Mouse (Mus musculus): ENCODE results near the gene Ano8. TPM values are rescaled to one million over a fixed set of nuclear protein-coding genes. Genes with fewer than 3 reads are reported as not detected.

Ano8 gene
- polyA plus RNA-seq, 1 experiment from 2014 or later = 4.5 TPM

DNA sequence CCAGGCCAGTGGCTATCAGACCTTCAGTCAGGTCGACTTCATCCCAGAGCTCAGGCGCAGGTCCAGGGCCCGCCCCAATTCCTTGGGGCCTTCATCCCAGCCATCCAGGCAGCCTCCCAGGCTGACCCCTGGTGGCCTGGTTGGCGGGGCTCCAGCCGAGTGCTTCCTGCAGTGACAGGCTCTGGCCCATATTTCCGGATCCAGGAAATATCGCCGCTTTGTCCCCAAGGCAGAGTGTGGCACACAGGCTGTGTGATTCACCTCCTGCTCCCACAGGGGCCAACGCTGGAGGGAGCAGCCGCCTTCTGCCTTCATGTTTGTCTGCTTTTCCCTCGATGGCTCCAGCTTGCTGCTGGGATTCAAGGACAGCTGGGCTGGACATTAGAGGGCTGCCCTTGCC is 10.7 kb upstream of the Ano8 start:
- H3K27ac ChIP-seq = no peak overlapping the region
- 0 out of 2 replicates have a peak overlapping the region, but pooled peaks have one; percentile 7 for H3K9ac ChIP-seq
- no peak overlapping the region for H3K4me2 ChIP-seq
- 59% methylated on average over 11 of the region's 11 CpGs for WGBS
- no peaks in the 10 kb centered on the region for H3K9me3 ChIP-seq (replicated peaks)
- H3K27me3 ChIP-seq = no peaks in the 10 kb centered on the region
- peaks cover 6% of the 10 kb centered on the region; the same call in 1 of the 2 replicates for H3K4me1 ChIP-seq
- peaks cover 31% of the 10 kb centered on the region for H3K36me3 ChIP-seq (ENCODE audit: poor library complexity, severe bottlenecking)
- ATAC-seq = no peak
- no peak overlapping the region for H3K4me3 ChIP-seq

DNA sequence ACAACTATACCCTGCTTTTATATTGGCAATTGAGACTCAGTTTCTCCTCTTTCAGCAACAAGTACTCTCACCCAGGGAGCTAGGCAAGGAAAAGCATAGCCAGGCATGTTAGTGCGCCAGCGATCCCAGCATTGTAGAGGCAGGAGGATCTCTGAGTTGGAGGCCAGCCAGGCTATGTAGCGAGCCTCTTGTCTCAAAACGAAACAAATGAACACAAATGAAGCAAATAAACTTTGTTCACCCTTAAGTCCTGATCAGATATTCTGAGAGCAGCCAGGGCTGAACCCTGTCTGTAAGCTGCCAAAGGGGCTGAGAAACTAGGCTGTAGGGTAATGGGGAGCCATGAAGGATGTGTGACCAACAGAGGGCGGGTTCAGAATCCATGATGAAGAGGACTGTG is 10.0 kb upstream of the Ano8 start:
- H3K36me3 ChIP-seq (ENCODE audit: poor library complexity, severe bottlenecking) = peaks cover 37% of the 10 kb centered on the region
- H3K4me3 ChIP-seq = no peak overlapping the region
- 0 out of 2 replicates have a peak overlapping the region, but pooled peaks have one; percentile 15 for H3K27ac ChIP-seq
- 91% methylated on average over 5 of the region's 5 CpGs for WGBS
- H3K4me1 ChIP-seq = peaks cover 6% of the 10 kb centered on the region; the same call in 1 of the 2 replicates
- H3K9me3 ChIP-seq (replicated peaks) = no peaks in the 10 kb centered on the region
- H3K4me2 ChIP-seq = no peak overlapping the region
- no peak overlapping the region for H3K9ac ChIP-seq
- ATAC-seq = no peak
- H3K27me3 ChIP-seq = no peaks in the 10 kb centered on the region

DNA sequence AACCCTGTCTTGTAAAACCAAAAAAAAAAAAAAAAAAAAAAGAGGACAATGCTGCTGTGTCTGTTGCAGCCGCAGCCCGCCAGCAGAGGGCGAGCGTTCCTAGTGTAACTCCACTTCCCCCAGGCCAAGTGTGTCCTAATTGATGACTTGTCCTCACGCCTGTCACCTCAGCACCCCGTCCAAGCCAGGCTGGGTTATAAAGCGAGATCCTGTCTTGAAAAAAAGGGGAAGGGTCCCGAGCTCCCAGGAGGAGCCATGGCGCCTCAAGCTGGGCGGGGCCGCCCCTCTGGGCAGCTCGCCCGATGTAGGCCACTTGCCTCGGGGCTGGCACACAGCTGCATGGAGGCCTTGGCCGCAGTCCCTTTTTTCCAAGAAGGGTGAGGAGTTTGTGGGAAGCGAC is 9.3 kb upstream of the Ano8 start:
- Histone ChIP-seq H3K9me3 (replicated peaks) (no peaks in the 10 kb centered on the region), H3K27ac (no peak overlapping the region), H3K4me3 (no peak overlapping the region), H3K9ac (no peak overlapping the region), H3K4me2 (peak overlapping the region; percentile 14; the same call in 1 of the 2 replicates), H3K27me3 (no peaks in the 10 kb centered on the region), H3K36me3 (ENCODE audit: poor library complexity, severe bottlenecking) (peaks cover 42% of the 10 kb centered on the region), H3K4me1 (peaks cover 8% of the 10 kb centered on the region)
- WGBS = 27% methylated on average over 16 of the region's 16 CpGs
- ATAC-seq = peak; percentile 75

DNA sequence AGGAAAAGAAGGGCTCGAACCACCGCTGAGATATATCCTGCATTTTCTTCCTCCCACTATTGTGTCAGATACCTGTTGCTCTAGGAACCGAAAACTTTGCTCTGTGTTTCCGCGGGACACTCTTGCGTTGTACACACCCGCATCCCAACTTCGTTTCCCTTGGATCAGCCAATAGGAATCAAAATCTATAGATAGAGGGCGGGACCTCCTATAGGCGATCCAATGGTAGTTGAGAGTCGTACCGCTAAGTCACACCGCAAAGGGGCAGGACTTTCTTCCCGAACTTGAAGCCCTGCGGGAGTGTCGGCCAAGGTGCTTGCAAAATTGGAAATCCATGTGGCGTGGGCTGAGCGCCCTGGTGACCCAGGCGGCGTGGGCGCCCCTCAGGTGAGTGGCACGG is 2.7 kb upstream of the Ano8 start:
- H3K9me3 ChIP-seq (replicated peaks) = no peaks in the 10 kb centered on the region
- H3K9ac ChIP-seq = peak overlapping the region; percentile 79
- WGBS = 1% methylated on average over 22 of the region's 22 CpGs
- H3K36me3 ChIP-seq (ENCODE audit: poor library complexity, severe bottlenecking) = peaks cover 41% of the 10 kb centered on the region
- peak overlapping the region; percentile 82 for H3K4me3 ChIP-seq
- H3K4me1 ChIP-seq = peaks cover 50% of the 10 kb centered on the region
- no peaks in the 10 kb centered on the region for H3K27me3 ChIP-seq
- H3K4me2 ChIP-seq = peak overlapping the region; percentile 100
- peak overlapping the region; percentile 76; the same call in 1 of the 2 replicates for H3K27ac ChIP-seq
- peak; percentile 91 for ATAC-seq

DNA sequence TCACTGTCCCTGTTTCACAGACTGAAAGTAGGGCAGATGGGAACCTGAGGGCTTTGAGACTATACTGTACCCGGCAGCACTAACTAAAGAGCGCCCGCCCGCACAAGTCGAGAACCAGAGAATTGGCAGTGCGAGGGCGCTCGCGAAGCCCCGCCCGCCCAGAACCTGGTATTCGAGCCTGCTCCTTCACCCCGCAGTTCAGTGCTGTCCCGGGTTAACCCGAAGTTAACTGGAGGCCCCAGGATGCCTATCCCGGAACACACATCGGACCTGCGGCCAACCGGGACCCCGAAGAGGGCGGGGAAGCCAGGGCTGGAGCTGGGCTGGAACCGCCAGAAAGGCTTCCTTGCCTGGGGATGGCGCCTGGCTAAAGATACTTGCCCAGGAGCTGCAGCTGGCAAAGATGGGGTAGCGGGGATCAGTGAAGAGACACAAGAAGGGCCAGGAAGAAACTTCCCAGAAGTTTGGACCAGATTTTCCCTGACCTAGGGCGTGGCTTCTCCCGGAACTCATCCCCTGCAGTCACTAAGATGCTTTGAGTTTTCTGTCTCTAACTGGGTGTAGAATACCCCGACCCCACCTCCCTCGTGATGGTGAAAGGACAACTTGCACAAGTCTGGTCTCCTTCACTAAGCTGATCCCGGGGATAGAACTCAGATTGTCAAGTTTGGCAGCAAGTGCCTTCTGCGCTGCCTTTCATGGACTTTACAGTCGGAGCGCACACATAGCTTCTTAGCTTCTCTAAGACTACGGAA is 2.1 kb upstream of the Ano8 start, which contains the start of gene Gtpbp3:
Gene Gtpbp3, plus strand, starts transcription at position 413 of the 755 bp plus-strand sequence.
- WGBS = under 1% methylated on average over 33 of the region's 33 CpGs
- peak within 1 kb of the TSS; percentile 82 for H3K4me3 ChIP-seq
- peaks cover 54% of the 10 kb centered on the region for H3K4me1 ChIP-seq
- no peaks in the 10 kb centered on the region for H3K9me3 ChIP-seq (replicated peaks)
- peak; percentile 41 for ATAC-seq
- H3K27ac ChIP-seq = peak within 1 kb of the TSS; percentile 76
- peak within 1 kb of the TSS; percentile 100 for H3K4me2 ChIP-seq
- H3K36me3 ChIP-seq (ENCODE audit: poor library complexity, severe bottlenecking) = peaks cover 42% of the 10 kb centered on the region
- H3K9ac ChIP-seq = peak within 1 kb of the TSS; percentile 79
- H3K27me3 ChIP-seq = no peaks in the 10 kb centered on the region

DNA sequence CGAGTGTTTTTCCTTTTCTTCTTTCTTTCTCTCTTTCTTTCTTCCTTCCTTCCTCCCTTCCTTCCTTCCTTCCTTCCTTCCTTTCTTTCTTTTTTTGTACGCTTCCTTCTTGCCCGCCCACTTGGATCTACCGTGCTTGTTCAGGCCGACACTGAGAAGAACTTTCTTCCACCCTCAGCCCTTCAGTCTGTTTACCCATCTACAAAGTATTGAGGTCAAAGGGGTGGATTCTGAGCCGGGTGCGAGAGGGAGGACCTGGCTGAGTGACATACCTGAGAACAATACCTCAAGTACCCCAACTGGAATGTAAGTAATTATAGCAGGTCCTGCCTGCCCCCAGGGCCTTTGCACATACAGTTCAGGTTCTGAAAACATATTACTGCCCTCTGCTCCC is 370 bp upstream of the Ano8 start:
- 14% methylated on average over 7 of the region's 7 CpGs for WGBS
- H3K4me2 ChIP-seq = peak overlapping the region; percentile 83
- H3K27ac ChIP-seq = peak overlapping the region; percentile 57; the same call in 1 of the 2 replicates
- H3K9me3 ChIP-seq (replicated peaks) = no peaks in the 10 kb centered on the region
- H3K36me3 ChIP-seq (ENCODE audit: poor library complexity, severe bottlenecking) = peaks cover 41% of the 10 kb centered on the region
- peak overlapping the region; percentile 92 for H3K4me3 ChIP-seq
- no peak for ATAC-seq
- peak overlapping the region; percentile 98 for H3K9ac ChIP-seq
- H3K27me3 ChIP-seq = no peaks in the 10 kb centered on the region
- peaks cover 54% of the 10 kb centered on the region for H3K4me1 ChIP-seq

DNA sequence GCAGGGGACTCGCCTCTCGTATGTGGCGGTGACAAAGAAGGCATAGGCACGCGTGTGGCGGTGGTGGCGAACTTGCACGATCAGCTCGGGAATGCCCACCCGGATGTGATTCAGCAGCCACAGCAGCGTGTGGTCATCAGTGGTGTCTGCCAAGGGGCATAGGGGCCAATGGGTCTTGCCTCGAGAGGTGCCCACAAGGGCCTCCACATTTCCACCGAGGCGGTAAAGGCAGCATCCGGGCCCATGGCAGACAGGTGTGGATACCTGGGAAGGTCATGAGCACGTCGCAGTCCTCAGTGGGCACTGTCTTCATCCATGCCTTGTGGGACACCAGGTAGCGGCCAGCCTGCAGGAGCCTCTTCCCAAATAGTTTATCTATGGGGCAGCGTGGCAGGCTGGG is 1.0 kb downstream of the Ano8 start:
- ATAC-seq = no peak
- Histone ChIP-seq H3K4me2 (peak overlapping the region; percentile 83), H3K9me3 (replicated peaks) (no peaks in the 10 kb centered on the region), H3K27ac (peak overlapping the region; percentile 91; the same call in 1 of the 2 replicates), H3K36me3 (ENCODE audit: poor library complexity, severe bottlenecking) (peaks cover 48% of the 10 kb centered on the region), H3K9ac (peak overlapping the region; percentile 98), H3K4me3 (peak overlapping the region; percentile 92), H3K4me1 (peaks cover 48% of the 10 kb centered on the region), H3K27me3 (no peaks in the 10 kb centered on the region)
- WGBS = 92% methylated on average over 19 of the region's 19 CpGs

DNA sequence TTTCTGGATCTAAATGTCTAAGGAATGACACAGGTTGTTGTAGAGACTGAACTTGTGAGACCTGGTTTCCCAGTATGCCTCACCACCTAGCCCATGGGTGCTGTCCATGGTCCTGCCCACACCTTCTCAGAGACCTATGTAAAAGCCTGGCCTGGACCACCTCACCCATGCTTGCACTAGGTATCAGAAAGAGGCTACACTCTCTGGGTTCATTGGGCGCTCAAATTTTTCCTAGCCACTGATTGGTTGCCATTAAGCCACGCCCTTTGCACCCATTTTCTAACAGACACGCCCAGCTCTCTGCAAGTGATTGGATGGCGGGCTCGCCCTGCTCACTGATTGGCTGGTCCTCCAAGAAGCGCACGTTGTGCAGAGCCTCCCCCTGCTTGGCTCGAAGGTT is 1.8 kb downstream of the Ano8 start:
- WGBS = 59% methylated on average over 8 of the region's 8 CpGs
- H3K36me3 ChIP-seq (ENCODE audit: poor library complexity, severe bottlenecking) = peaks cover 56% of the 10 kb centered on the region
- H3K4me1 ChIP-seq = peaks cover 40% of the 10 kb centered on the region
- peak overlapping the region; percentile 92 for H3K4me3 ChIP-seq
- H3K27ac ChIP-seq = no peak overlapping the region
- H3K27me3 ChIP-seq = no peaks in the 10 kb centered on the region
- no peak for ATAC-seq
- no peak overlapping the region for H3K9ac ChIP-seq
- H3K9me3 ChIP-seq (replicated peaks) = no peaks in the 10 kb centered on the region
- peak overlapping the region; percentile 83; the same call in 1 of the 2 replicates for H3K4me2 ChIP-seq

DNA sequence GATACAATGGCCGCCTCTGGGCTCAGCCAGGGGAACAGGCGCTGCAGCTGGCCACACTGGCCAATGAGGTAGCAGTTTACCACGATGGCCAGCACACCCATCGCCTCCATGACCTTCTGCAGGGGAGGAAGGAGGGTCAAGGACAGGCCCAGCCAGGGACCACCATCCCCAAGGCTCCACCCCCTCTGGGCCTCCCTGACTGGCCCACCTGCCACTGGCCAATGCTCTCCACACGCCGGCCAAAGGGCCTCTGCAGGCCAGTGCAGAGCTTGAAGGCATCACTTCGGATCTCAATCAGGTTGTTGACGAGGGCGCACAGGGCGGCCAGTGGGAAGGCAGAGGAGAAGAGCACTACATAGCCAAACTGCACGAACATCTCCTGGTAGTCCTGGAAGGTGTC is 6.8 kb downstream of the Ano8 start:
- Histone ChIP-seq H3K4me3 (no peak overlapping the region), H3K4me2 (no peak overlapping the region), H3K36me3 (ENCODE audit: poor library complexity, severe bottlenecking) (peaks cover 80% of the 10 kb centered on the region), H3K9me3 (replicated peaks) (no peaks in the 10 kb centered on the region), H3K27me3 (no peaks in the 10 kb centered on the region), H3K9ac (no peak overlapping the region), H3K27ac (no peak overlapping the region), H3K4me1 (peaks cover 29% of the 10 kb centered on the region)
- no peak for ATAC-seq
- 94% methylated on average over 11 of the region's 11 CpGs for WGBS

DNA sequence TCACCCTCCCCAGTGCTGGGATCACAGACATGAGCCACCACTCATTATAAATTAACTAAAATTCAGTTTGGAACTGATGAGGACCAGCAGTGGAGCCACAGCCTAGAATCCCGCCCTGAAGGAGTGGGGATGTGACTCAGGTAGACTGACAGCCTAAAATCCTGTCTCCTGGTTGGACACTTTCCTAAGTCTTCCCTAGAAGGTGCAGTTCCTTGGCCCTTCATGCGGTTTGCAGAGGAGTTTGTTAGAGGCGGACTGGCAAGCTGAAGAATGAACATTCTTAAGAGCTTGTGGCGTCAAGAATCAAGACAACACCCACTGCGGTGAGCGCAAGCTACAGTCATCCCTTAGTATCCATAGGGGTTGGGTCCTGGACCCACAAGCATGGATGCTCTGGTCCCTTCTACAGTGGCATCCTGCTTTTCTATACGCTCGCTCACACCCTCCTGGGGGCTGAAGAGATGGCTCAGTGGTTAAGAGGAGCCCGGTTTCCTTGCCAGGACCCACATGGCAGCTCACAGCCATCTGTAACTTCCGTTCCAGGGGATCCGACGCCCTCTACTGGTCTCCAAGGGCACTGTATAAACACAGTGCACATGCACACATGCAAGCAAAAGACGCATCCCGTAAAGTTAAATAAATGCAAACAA is 8.4 kb downstream of the Ano8 start:
- Histone ChIP-seq H3K9ac (peak overlapping the region; percentile 78), H3K4me1 (peaks cover 21% of the 10 kb centered on the region), H3K4me3 (peak overlapping the region; percentile 54), H3K4me2 (peak overlapping the region; percentile 87), H3K36me3 (ENCODE audit: poor library complexity, severe bottlenecking) (peaks cover 81% of the 10 kb centered on the region), H3K27me3 (no peaks in the 10 kb centered on the region), H3K27ac (peak overlapping the region; percentile 89), H3K9me3 (replicated peaks) (no peaks in the 10 kb centered on the region)
- ATAC-seq = 0 out of 2 replicates have a peak, but pooled peaks have one; percentile 9
- 37% methylated on average over 14 of the region's 14 CpGs for WGBS

DNA sequence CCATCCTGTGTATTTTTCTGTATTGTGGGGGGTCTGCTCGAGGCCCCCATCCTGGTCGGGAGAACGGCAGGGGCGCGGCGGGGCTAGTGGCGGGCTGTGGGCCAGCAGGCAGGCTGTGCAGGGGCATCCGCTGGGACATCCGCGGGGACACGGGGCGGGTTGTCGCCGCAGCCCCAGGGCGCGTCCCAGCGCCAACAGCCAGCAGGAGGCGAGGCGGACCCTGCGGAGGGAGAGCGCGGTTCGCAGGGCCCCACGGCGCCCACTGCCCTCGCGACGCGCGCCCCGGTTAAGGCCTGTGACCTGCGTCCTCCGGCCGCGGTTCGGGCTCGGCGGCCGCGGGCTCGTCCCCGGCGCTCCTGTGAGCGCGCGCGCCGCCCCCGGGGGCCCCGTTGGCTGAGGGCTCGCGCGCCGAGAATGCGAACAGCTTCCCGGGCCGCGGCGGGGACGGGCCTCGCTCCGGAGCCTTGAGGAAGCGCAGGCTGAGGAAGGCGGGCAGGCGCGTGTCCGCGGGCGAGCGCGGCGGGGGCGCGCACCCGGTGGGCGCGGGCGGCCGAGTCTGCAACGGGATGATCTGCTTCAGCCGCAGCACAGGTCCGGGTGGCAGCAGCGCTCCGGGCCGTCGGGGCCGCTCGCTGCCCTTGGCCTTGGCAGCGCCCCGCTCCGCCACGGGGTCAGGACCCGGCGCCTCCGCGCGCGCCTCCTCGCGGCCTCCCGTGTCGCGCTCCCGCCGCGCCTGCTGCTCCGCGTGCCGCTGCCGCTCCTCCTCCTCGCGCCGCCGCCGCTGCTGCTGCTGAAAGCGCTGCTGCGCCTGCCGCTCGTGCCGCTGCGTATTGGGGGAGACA is 9.4 kb downstream of the Ano8 start:
- H3K27ac ChIP-seq = peak overlapping the region; percentile 89
- no peaks in the 10 kb centered on the region for H3K27me3 ChIP-seq
- H3K9ac ChIP-seq = peak overlapping the region; percentile 78
- peaks cover 81% of the 10 kb centered on the region for H3K36me3 ChIP-seq (ENCODE audit: poor library complexity, severe bottlenecking)
- under 1% methylated on average over 86 of the region's 121 CpGs for WGBS
- H3K4me3 ChIP-seq = peak overlapping the region; percentile 54
- no peaks in the 10 kb centered on the region for H3K9me3 ChIP-seq (replicated peaks)
- H3K4me1 ChIP-seq = peaks cover 21% of the 10 kb centered on the region
- peak; percentile 73 for ATAC-seq
- H3K4me2 ChIP-seq = peak overlapping the region; percentile 87
